Mouse (Mus musculus) liver, embryonic 12.5 days (tissue): ENCODE results near the gene AI481877. TPM values are rescaled to one million over a fixed set of nuclear protein-coding genes. Genes with fewer than 3 reads are reported as not detected.
A peak's percentile ranks its signal among the peaks of the same experiment; 100 is the strongest.

Experiments used
- ATAC-seq: fragments of 200-750 bp; cut with Nextera tagmentation; 2 replicates; pipeline ENCODE4 v1.8.0; 2017; ENCODE audit warnings: moderate number of reproducible peaks, mild to moderate bottlenecking, moderate library complexity
- H3K27ac ChIP-seq: fragments of 300-500 bp; sonication (generic); 2 replicates; pipeline ENCODE4 v1.5.1; 2016; ENCODE audit warnings: mild to moderate bottlenecking
- H3K27me3 ChIP-seq: fragments of 300-500 bp; sonication (generic); replicated peaks from 2 replicates; pipeline ENCODE4 v1.6.1; 2016; ENCODE audit warnings: mild to moderate bottlenecking, moderate library complexity
- H3K36me3 ChIP-seq: fragments of 300-500 bp; sonication (generic); 2 replicates; pipeline ENCODE4 v1.6.1; 2016; ENCODE audit warnings: mild to moderate bottlenecking, moderate library complexity
- H3K4me1 ChIP-seq: fragments of 300-500 bp; sonication (generic); 2 replicates; pipeline ENCODE4 v1.6.1; 2016
- H3K4me2 ChIP-seq: fragments of 300-500 bp; sonication (generic); 2 replicates; pipeline ENCODE4 v1.6.1; 2016; ENCODE audit warnings: mild to moderate bottlenecking, moderate library complexity
- H3K4me3 ChIP-seq: fragments of 300-500 bp; sonication (generic); 2 replicates; pipeline ENCODE4 v1.5.1; 2016; ENCODE audit warnings: mild to moderate bottlenecking, moderate library complexity
- H3K9ac ChIP-seq: fragments of 300-500 bp; sonication (generic); 2 replicates; pipeline ENCODE4 v1.6.1; 2016; ENCODE audit warnings: mild to moderate bottlenecking, moderate library complexity
- H3K9me3 ChIP-seq: fragments of 300-500 bp; sonication (generic); replicated peaks from 2 replicates; pipeline ENCODE4 v1.6.1; 2016; ENCODE audit warnings: mild to moderate bottlenecking, moderate library complexity
- WGBS: fragments of 180-500 bp; shearing (Covaris S2); methylation state at CpG from one replicate; pipeline ENCODE4 v1.1.7; 2016; ENCODE audit not compliant: insufficient replicate concordance; 5-methylcytosine and 5-hydroxymethylcytosine counted together
- polyA plus RNA-seq: library from polyadenylated mRNA; unstranded; fragments of >200 nt; fragmentation: Nextera tagmentation; extraction: Ambion mirVana; gene quantifications from 2 replicates; pipeline ENCODE4 v1.2.1, GENCODE M21; 2016

Gene AI481877
- polyA plus RNA-seq, 1 experiment from 2014 or later = not detected

- Histone ChIP-seq H3K4me3 (no peak overlapping the region), H3K4me1 (no peaks in the 10 kb centered on the region), H3K4me2 (no peak overlapping the region), H3K27me3 (no peaks in the 10 kb centered on the region), H3K36me3 (0 out of 2 replicates have a peak, but pooled peaks cover 2% of the 10 kb centered on the region), H3K9ac (no peak overlapping the region), H3K9me3 (no peaks in the 10 kb centered on the region), H3K27ac (no peak overlapping the region)
- WGBS = 66% methylated on average over 6 of the region's 6 CpGs
- ATAC-seq = no peak
Observed at GRCm38 (mm10) chr4:59043891-59044290, 94.9 kb downstream of the AI481877 start.

- no peaks in the 10 kb centered on the region for H3K27me3 ChIP-seq
- H3K27ac ChIP-seq = no peak overlapping the region
- H3K4me2 ChIP-seq = no peak overlapping the region
- 0 out of 2 replicates have a peak, but pooled peaks cover 2% of the 10 kb centered on the region for H3K36me3 ChIP-seq
- no peak for ATAC-seq
- no peak overlapping the region for H3K9ac ChIP-seq
- H3K9me3 ChIP-seq = no peaks in the 10 kb centered on the region
- no peaks in the 10 kb centered on the region for H3K4me1 ChIP-seq
- 87% methylated on average over 5 of the region's 5 CpGs for WGBS
- H3K4me3 ChIP-seq = no peak overlapping the region
Observed at GRCm38 (mm10) chr4:59043074-59043473, 95.7 kb downstream of the AI481877 start.

- Histone ChIP-seq H3K4me2 (no peak overlapping the region), H3K27ac (no peak overlapping the region), H3K9me3 (no peaks in the 10 kb centered on the region), H3K27me3 (no peaks in the 10 kb centered on the region), H3K4me3 (no peak overlapping the region), H3K36me3 (0 out of 2 replicates have a peak, but pooled peaks cover 2% of the 10 kb centered on the region), H3K4me1 (peaks cover 11% of the 10 kb centered on the region), H3K9ac (no peak overlapping the region)
- 72% methylated on average over 11 of the region's 11 CpGs for WGBS
- ATAC-seq = no peak
Observed at GRCm38 (mm10) chr4:59040397-59041287, 98.1 kb downstream of the AI481877 start.

- Histone ChIP-seq H3K9me3 (no peaks in the 10 kb centered on the region), H3K36me3 (0 out of 2 replicates have a peak, but pooled peaks cover 2% of the 10 kb centered on the region), H3K4me3 (no peak overlapping the region), H3K4me1 (peaks cover 18% of the 10 kb centered on the region), H3K27ac (no peak overlapping the region), H3K9ac (no peak overlapping the region), H3K27me3 (no peaks in the 10 kb centered on the region), H3K4me2 (no peak overlapping the region)
- WGBS = 61% methylated on average over 3 of the region's 3 CpGs
- ATAC-seq = no peak
Observed at GRCm38 (mm10) chr4:59037525-59037924, 101.3 kb downstream of the AI481877 start.

- H3K27me3 ChIP-seq = no peaks in the 10 kb centered on the region
- no peak overlapping the region for H3K27ac ChIP-seq
- H3K36me3 ChIP-seq = no peaks in the 10 kb centered on the region
- H3K4me1 ChIP-seq = peaks cover 18% of the 10 kb centered on the region
- peak overlapping the region; percentile 97 for H3K4me2 ChIP-seq
- H3K9ac ChIP-seq = no peak overlapping the region
- ATAC-seq = peak; percentile 42
- 20% methylated on average over 13 of the region's 13 CpGs for WGBS
- no peaks in the 10 kb centered on the region for H3K9me3 ChIP-seq
- H3K4me3 ChIP-seq = 0 out of 2 replicates have a peak overlapping the region, but pooled peaks have one; percentile 5
Observed at GRCm38 (mm10) chr4:59036490-59037127, 102.2 kb downstream of the AI481877 start.

- no peaks in the 10 kb centered on the region for H3K27me3 ChIP-seq
- no peaks in the 10 kb centered on the region for H3K36me3 ChIP-seq
- peaks cover 18% of the 10 kb centered on the region for H3K4me1 ChIP-seq
- no peak for ATAC-seq
- 63% methylated on average over 18 of the region's 18 CpGs for WGBS
- peak overlapping the region; percentile 81; the same call in 1 of the 2 replicates for H3K9ac ChIP-seq
- H3K4me3 ChIP-seq = peak overlapping the region; percentile 81
- H3K9me3 ChIP-seq = no peaks in the 10 kb centered on the region
- no peak overlapping the region for H3K27ac ChIP-seq
- H3K4me2 ChIP-seq = peak overlapping the region; percentile 97
Observed at GRCm38 (mm10) chr4:59035786-59036350, 102.9 kb downstream of the AI481877 start.

GRCm38 (mm10) chr4:59034918-59035785 is 103.6 kb downstream of the AI481877 start, which contains the start of gene Gng10:
Gene Gng10, plus strand, starts transcription at chr4:59035088.
- no peaks in the 10 kb centered on the region for H3K27me3 ChIP-seq
- WGBS = 4% methylated on average over 76 of the region's 76 CpGs
- H3K9ac ChIP-seq = peak within 1 kb of the TSS; percentile 81
- H3K4me1 ChIP-seq = peaks cover 18% of the 10 kb centered on the region
- H3K4me3 ChIP-seq = peak within 1 kb of the TSS; percentile 81
- H3K4me2 ChIP-seq = peak within 1 kb of the TSS; percentile 97
- H3K27ac ChIP-seq = peak within 1 kb of the TSS; percentile 63
- ATAC-seq = peak; percentile 84
- no peaks in the 10 kb centered on the region for H3K9me3 ChIP-seq
- no peaks in the 10 kb centered on the region for H3K36me3 ChIP-seq

GRCm38 (mm10) chr4:59034325-59034917 is 104.4 kb downstream of the AI481877 start:
- Histone ChIP-seq H3K36me3 (no peaks in the 10 kb centered on the region), H3K27ac (no peak overlapping the region), H3K27me3 (no peaks in the 10 kb centered on the region), H3K4me3 (peak overlapping the region; percentile 81), H3K4me2 (peak overlapping the region; percentile 97), H3K9me3 (no peaks in the 10 kb centered on the region), H3K4me1 (peaks cover 18% of the 10 kb centered on the region), H3K9ac (peak overlapping the region; percentile 81)
- 71% methylated on average over 10 of the region's 10 CpGs for WGBS
- ATAC-seq = no peak

GRCm38 (mm10) chr4:59016922-59017321 is 121.9 kb downstream of the AI481877 start:
- Histone ChIP-seq H3K36me3 (peaks cover 46% of the 10 kb centered on the region), H3K4me1 (peaks cover 10% of the 10 kb centered on the region), H3K4me2 (no peak overlapping the region), H3K27me3 (no peaks in the 10 kb centered on the region), H3K27ac (no peak overlapping the region), H3K9ac (no peak overlapping the region), H3K9me3 (no peaks in the 10 kb centered on the region), H3K4me3 (no peak overlapping the region)
- 0 out of 2 replicates have a peak, but pooled peaks have one; percentile 40 for ATAC-seq
- 59% methylated on average over 2 of the region's 2 CpGs for WGBS

- H3K36me3 ChIP-seq = peaks cover 32% of the 10 kb centered on the region
- H3K27ac ChIP-seq = no peak overlapping the region
- no peak overlapping the region for H3K4me3 ChIP-seq
- no peaks in the 10 kb centered on the region for H3K9me3 ChIP-seq
- H3K9ac ChIP-seq = no peak overlapping the region
- H3K4me2 ChIP-seq = no peak overlapping the region
- H3K4me1 ChIP-seq = peaks cover 28% of the 10 kb centered on the region
- 84% methylated on average over 3 of the region's 3 CpGs for WGBS
- H3K27me3 ChIP-seq = no peaks in the 10 kb centered on the region
- ATAC-seq = no peak
Observed at GRCm38 (mm10) chr4:59015181-59015580, 123.6 kb downstream of the AI481877 start.

GRCm38 (mm10) chr4:59011446-59011845 is 127.3 kb downstream of the AI481877 start:
- no peaks in the 10 kb centered on the region for H3K9me3 ChIP-seq
- ATAC-seq = 0 out of 2 replicates have a peak, but pooled peaks have one; percentile 21
- no peaks in the 10 kb centered on the region for H3K27me3 ChIP-seq
- peaks cover 8% of the 10 kb centered on the region; the same call in 1 of the 2 replicates for H3K36me3 ChIP-seq
- no peak overlapping the region for H3K9ac ChIP-seq
- 54% methylated on average over 3 of the region's 3 CpGs for WGBS
- H3K27ac ChIP-seq = peak overlapping the region; percentile 42; the same call in 1 of the 2 replicates
- H3K4me1 ChIP-seq = peaks cover 51% of the 10 kb centered on the region
- no peak overlapping the region for H3K4me2 ChIP-seq
- no peak overlapping the region for H3K4me3 ChIP-seq
